Mouse (Mus musculus): ENCODE measurements around the gene 9530003J23Rik. TPM values are rescaled to one million over a fixed set of nuclear protein-coding genes. Genes with fewer than 3 reads are reported as not detected.

9530003J23Rik gene
- polyA plus RNA-seq, 1 experiment from 2014 or later, result not detected

DNA sequence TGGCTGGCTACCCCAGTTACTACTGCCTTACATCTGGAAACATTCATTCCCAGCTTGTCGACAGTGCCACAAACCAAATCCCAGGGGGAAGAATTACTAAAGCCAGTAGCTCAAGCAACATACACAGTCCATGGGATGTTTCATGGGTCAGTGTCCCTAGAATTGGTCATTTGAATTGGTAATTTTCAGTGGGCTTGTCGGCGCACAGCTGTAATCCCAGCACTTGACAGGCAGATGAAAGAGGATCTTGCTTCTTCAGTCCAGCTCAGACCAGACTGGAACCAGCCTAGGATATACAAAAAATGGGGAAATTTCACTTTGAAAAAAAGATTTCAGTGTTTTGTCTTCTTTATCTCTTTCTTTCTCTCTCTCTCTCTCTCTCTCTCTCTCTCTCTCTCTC, 38.8 kb downstream of the 9530003J23Rik start:
- H3K27me3 ChIP-seq (ENCODE audit: control insufficient read depth, insufficient read depth, low read length), result no peaks in the 10 kb centered on the region
- 31% methylated on average over 3 of the region's 3 CpGs for WGBS
- no peak for ATAC-seq (ENCODE audit: low FRiP score)

DNA sequence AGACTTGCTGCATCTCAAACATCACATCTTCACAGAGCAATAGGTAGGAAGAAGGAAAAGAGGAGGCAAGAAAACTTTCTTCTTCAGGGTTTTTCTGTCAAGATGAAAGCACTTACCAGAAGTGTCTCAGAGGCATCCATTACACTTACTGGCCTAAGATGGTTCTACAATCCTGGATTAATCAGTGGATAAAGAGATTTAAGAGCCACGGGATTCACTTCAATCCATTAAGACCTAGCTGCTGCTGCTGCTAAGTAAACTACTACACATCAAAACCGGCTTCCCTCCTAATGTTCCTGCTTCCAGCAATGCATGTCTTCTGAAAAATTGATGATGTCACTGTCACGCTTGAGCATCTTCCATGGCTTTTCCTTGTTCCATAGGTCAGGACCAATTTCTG, 41.8 kb downstream of the 9530003J23Rik start:
- H3K4me2 ChIP-seq (replicated peaks), result no peak overlapping the region
- no peaks in the 10 kb centered on the region for H3K27me3 ChIP-seq (ENCODE audit: control insufficient read depth, insufficient read depth, low read length)
- no peaks in the 10 kb centered on the region for H3K9me3 ChIP-seq (ENCODE audit: control insufficient read depth, low read length)
- DNase-seq (ENCODE audit: low spot score) (no peak), ATAC-seq (ENCODE audit: low FRiP score) (no peak)
- 81% methylated on average over 3 of the region's 3 CpGs for WGBS
- H3K27ac ChIP-seq, result no peak overlapping the region
- no peak overlapping the region for H3K9ac ChIP-seq
- H3K4me1 ChIP-seq (replicated peaks; ENCODE audit: control insufficient read depth, insufficient read depth, low read length), result no peaks in the 10 kb centered on the region
- H3K36me3 ChIP-seq (replicated peaks; ENCODE audit: control insufficient read depth, insufficient read depth), result no peaks in the 10 kb centered on the region
- no peak overlapping the region for H3K4me3 ChIP-seq (replicated peaks; ENCODE audit: low read length)

More for the DNA sequence above, 38.8 kb downstream of the 9530003J23Rik start:
- Histone ChIP-seq H3K4me2 (replicated peaks) (no peak overlapping the region), H3K27ac (no peak overlapping the region), H3K36me3 (replicated peaks; ENCODE audit: control insufficient read depth, insufficient read depth) (no peaks in the 10 kb centered on the region), H3K9ac (no peak overlapping the region), H3K9me3 (ENCODE audit: control insufficient read depth, low read length) (no peaks in the 10 kb centered on the region), H3K4me1 (replicated peaks; ENCODE audit: control insufficient read depth, insufficient read depth, low read length) (no peaks in the 10 kb centered on the region), H3K4me3 (replicated peaks; ENCODE audit: low read length) (no peak overlapping the region)
- DNase-seq (ENCODE audit: low spot score), result no peak

DNA sequence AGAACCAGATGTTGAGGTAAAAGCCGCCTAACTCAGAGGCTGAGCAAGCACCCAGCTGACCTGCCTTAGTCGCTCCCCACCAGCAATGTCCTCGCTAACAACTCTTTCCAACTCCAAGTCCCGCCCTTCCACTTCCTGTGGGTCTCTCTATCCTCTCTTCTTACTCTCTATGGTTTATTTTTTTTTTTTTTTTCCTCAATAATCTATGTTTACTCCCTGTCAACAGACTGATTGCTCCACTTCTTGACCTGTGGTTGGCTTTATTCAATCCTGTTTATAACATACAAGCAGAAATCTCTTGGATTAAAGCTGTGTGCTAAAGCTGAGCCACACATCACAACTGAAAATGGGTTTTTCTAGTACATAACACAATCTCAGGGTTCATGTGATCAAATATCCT, 42.8 kb downstream of the 9530003J23Rik start:
- no peaks in the 10 kb centered on the region for H3K9me3 ChIP-seq (ENCODE audit: control insufficient read depth, low read length)
- no peak overlapping the region for H3K27ac ChIP-seq
- H3K9ac ChIP-seq, result no peak overlapping the region
- no peaks in the 10 kb centered on the region for H3K27me3 ChIP-seq (ENCODE audit: control insufficient read depth, insufficient read depth, low read length)
- H3K4me3 ChIP-seq (replicated peaks; ENCODE audit: low read length), result no peak overlapping the region
- H3K4me1 ChIP-seq (replicated peaks; ENCODE audit: control insufficient read depth, insufficient read depth, low read length), result no peaks in the 10 kb centered on the region
- DNase-seq (ENCODE audit: low spot score), result no peak
- ATAC-seq (ENCODE audit: low FRiP score), result no peak
- no peaks in the 10 kb centered on the region for H3K36me3 ChIP-seq (replicated peaks; ENCODE audit: control insufficient read depth, insufficient read depth)
- 98% methylated on average over 4 of the region's 4 CpGs for WGBS
- no peak overlapping the region for H3K4me2 ChIP-seq (replicated peaks)

DNA sequence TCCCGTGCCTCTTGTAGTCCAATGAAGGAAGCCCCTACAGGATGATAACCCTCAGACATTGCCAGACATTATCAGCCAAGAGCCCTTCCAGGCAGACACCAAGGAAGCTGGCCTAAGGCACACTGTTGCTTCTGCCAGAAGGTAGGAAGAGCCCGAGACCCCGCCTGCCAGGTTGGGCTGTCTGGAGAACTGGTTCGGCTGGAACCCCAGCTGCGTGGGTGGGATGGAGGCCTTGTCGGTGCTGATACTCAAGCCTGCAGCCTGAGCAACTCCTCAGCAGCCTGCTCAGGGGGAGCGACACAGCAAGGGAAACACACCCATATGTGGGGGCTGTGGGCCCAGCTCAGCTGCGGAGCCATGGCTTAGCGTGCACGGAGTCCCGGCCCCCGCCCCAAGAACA, 43.5 kb downstream of the 9530003J23Rik start:
- no peaks in the 10 kb centered on the region for H3K27me3 ChIP-seq (ENCODE audit: control insufficient read depth, insufficient read depth, low read length)
- H3K4me2 ChIP-seq (replicated peaks), result no peak overlapping the region
- no peak overlapping the region for H3K4me3 ChIP-seq (replicated peaks; ENCODE audit: low read length)
- ATAC-seq (ENCODE audit: low FRiP score) (no peak), DNase-seq (ENCODE audit: low spot score) (no peak)
- H3K36me3 ChIP-seq (replicated peaks; ENCODE audit: control insufficient read depth, insufficient read depth), result no peaks in the 10 kb centered on the region
- no peak overlapping the region for H3K9ac ChIP-seq
- 91% methylated on average over 12 of the region's 12 CpGs for WGBS
- H3K9me3 ChIP-seq (ENCODE audit: control insufficient read depth, low read length), result no peaks in the 10 kb centered on the region
- no peak overlapping the region for H3K27ac ChIP-seq
- no peaks in the 10 kb centered on the region for H3K4me1 ChIP-seq (replicated peaks; ENCODE audit: control insufficient read depth, insufficient read depth, low read length)

DNA sequence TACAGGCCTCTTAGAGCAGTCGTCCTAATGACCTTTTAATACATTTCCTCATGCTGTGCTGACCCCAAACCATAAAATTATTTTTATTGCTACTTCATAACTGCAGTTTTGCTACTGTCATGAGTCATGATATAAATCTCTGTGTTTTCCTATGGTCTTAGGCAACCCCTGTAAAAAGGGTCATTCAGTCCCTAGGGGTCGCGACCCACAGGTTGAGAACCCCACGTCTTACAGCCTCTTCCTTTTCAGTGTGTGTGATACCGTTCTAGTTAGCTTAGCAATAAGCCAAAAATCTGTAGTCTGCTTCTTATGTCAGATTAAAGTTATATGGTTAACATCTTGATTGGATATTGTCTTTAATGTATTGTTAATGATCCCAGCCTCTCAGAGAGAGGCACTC, 45.1 kb downstream of the 9530003J23Rik start:
- no peak overlapping the region for H3K9ac ChIP-seq
- H3K4me2 ChIP-seq (replicated peaks), result no peak overlapping the region
- H3K4me1 ChIP-seq (replicated peaks; ENCODE audit: control insufficient read depth, insufficient read depth, low read length), result no peaks in the 10 kb centered on the region
- 86% methylated on average over 5 of the region's 5 CpGs for WGBS
- DNase-seq (ENCODE audit: low spot score) (no peak), ATAC-seq (ENCODE audit: low FRiP score) (no peak)
- no peaks in the 10 kb centered on the region for H3K27me3 ChIP-seq (ENCODE audit: control insufficient read depth, insufficient read depth, low read length)
- no peak overlapping the region for H3K27ac ChIP-seq
- no peaks in the 10 kb centered on the region for H3K9me3 ChIP-seq (ENCODE audit: control insufficient read depth, low read length)
- no peaks in the 10 kb centered on the region for H3K36me3 ChIP-seq (replicated peaks; ENCODE audit: control insufficient read depth, insufficient read depth)
- no peak overlapping the region for H3K4me3 ChIP-seq (replicated peaks; ENCODE audit: low read length)

DNA sequence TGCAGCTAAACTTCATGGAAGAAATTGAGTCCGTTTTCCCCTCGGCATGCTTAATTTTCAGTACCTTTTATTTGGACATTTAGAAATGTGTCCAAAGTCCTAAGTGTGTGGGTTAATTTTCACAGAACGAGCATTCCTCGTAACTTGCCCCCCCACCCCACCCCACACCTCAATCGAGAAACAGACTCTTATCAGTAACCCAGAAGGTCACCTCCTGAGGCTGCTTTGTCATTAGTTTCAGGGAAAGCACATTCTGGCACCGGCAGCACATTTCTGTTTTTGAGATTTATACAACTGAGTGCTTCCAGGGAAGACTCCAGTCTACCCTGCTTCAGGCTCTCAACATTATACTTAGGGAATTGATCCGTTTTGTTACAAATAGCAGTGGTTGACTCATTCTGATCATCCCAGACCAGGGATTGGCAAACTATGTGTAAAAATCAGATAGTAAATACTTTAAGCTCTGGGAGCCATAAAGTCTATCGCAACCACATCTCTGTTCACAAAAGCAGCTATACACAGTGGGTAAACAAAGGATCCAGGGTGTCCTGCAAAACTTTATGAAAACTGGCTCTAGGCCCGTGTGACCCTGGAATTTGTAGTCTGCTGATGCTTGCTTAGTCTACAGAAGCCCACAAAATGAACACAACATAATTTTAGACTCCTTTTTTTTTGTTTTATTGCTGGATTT, 53.0 kb downstream of the 9530003J23Rik start:
- Histone ChIP-seq H3K4me3 (replicated peaks; ENCODE audit: low read length) (no peak overlapping the region), H3K27me3 (ENCODE audit: control insufficient read depth, insufficient read depth, low read length) (no peaks in the 10 kb centered on the region), H3K27ac (no peak overlapping the region), H3K4me2 (replicated peaks) (no peak overlapping the region), H3K36me3 (replicated peaks; ENCODE audit: control insufficient read depth, insufficient read depth) (no peaks in the 10 kb centered on the region), H3K9ac (no peak overlapping the region), H3K9me3 (ENCODE audit: control insufficient read depth, low read length) (no peaks in the 10 kb centered on the region), H3K4me1 (replicated peaks; ENCODE audit: control insufficient read depth, insufficient read depth, low read length) (no peaks in the 10 kb centered on the region)
- 68% methylated on average over 9 of the region's 9 CpGs for WGBS
- ATAC-seq (ENCODE audit: low FRiP score) (no peak), DNase-seq (ENCODE audit: low spot score) (no peak)

Other genes with a start within 250 kb of the 9530003J23Rik start
- gene Lrrc10, start 193.4 kb downstream of the 9530003J23Rik start, polyA plus RNA-seq (2014; fragmentation: Nextera tagmentation; extraction: Ambion mirVana), result not detected in 2 replicates
- 281 and 288 TPM in 2 replicates for gene Cct2, start 174.9 kb downstream of the 9530003J23Rik start, polyA plus RNA-seq (2014; fragmentation: Nextera tagmentation; extraction: Ambion mirVana)
- gene Frs2, start 90.2 kb downstream of the 9530003J23Rik start, polyA plus RNA-seq (2014; fragmentation: Nextera tagmentation; extraction: Ambion mirVana), result 27.0 and 32.2 TPM in 2 replicates
- 111 and 113 TPM in 2 replicates for gene Yeats4, start 14.2 kb downstream of the 9530003J23Rik start, polyA plus RNA-seq (2014; fragmentation: Nextera tagmentation; extraction: Ambion mirVana)
- gene Lyz2, start 43.6 kb upstream of the 9530003J23Rik start, polyA plus RNA-seq (2014; fragmentation: Nextera tagmentation; extraction: Ambion mirVana), result 30.1 and 32.5 TPM in 2 replicates
- gene Lyz1, start 54.2 kb upstream of the 9530003J23Rik start, polyA plus RNA-seq (2014; fragmentation: Nextera tagmentation; extraction: Ambion mirVana), result not detected in 2 replicates
- 152 and 168 TPM in 2 replicates for gene Cpsf6, start 141.3 kb upstream of the 9530003J23Rik start, polyA plus RNA-seq (2014; fragmentation: Nextera tagmentation; extraction: Ambion mirVana)